Mouse (Mus musculus): ENCODE data around the gene Cd4.

GRCm38 (mm10) chr6:124820891-124821290 is 67.1 kb downstream of the Cd4 start:
- TF ChIP-seq POLR2A (IDR thresholded peaks at IDR 0.05; ENCODE audit: borderline replicate concordance, insufficient read depth, low read length) (no peak), CTCF (IDR thresholded peaks at IDR 0.05; ENCODE audit: borderline replicate concordance, insufficient read depth, low read depth, low read length) (no peak)
